Mouse (Mus musculus) CD8-positive naive resting alpha-beta T cell, adult 2 months (primary cell): ENCODE data around the gene Dusp12.

Experiments
- DNase-seq, 2 experiments: peaks; one replicate each; pipeline ENCODE4 v3.0.0; 2022; ENCODE audit warnings: low read depth in 2 of 2, low spot score in 2 of 2

Gene Dusp12

GRCm38 (mm10) chr1:170863033-170863432, 22.3 kb downstream of the Dusp12 start:
- DNase-seq: peak in 1 of 2 experiments; percentile 26

GRCm38 (mm10) chr1:170862435-170862717, 23.0 kb downstream of the Dusp12 start:
- no peak for DNase-seq

- DNase-seq: no peak
These were observed 23.5 kb downstream of the Dusp12 start for GRCm38 (mm10) chr1:170861671-170862434.

GRCm38 (mm10) chr1:170858872-170859271, 26.5 kb downstream of the Dusp12 start:
- no peak for DNase-seq

- DNase-seq: no peak
These were observed 28.0 kb downstream of the Dusp12 start for GRCm38 (mm10) chr1:170857369-170857768.

- no peak for DNase-seq
These were observed 30.1 kb downstream of the Dusp12 start for GRCm38 (mm10) chr1:170855056-170855760.

- DNase-seq: no peak
These were observed 31.7 kb downstream of the Dusp12 start for GRCm38 (mm10) chr1:170853604-170854003.

GRCm38 (mm10) chr1:170850637-170851624, 34.4 kb downstream of the Dusp12 start:
- no peak for DNase-seq

GRCm38 (mm10) chr1:170850007-170850406, 35.3 kb downstream of the Dusp12 start:
- no peak for DNase-seq

GRCm38 (mm10) chr1:170845448-170846307, 39.7 kb downstream of the Dusp12 start:
- DNase-seq: no peak

GRCm38 (mm10) chr1:170844380-170844779, 41.0 kb downstream of the Dusp12 start:
- DNase-seq: no peak

- DNase-seq: no peak
These were observed 45.7 kb downstream of the Dusp12 start for GRCm38 (mm10) chr1:170839685-170840084.

- no peak for DNase-seq
These were observed 50.6 kb downstream of the Dusp12 start for GRCm38 (mm10) chr1:170834756-170835155.

GRCm38 (mm10) chr1:170829781-170830180, 55.6 kb downstream of the Dusp12 start:
- no peak for DNase-seq

- DNase-seq: no peak
These were observed 56.0 kb downstream of the Dusp12 start for GRCm38 (mm10) chr1:170829344-170829743.
